Mouse (Mus musculus): ENCODE results near the gene Parp8. TPM values are rescaled to one million over a fixed set of nuclear protein-coding genes. Genes with fewer than 3 reads are reported as not detected.

The Parp8 gene
- not detected in 2 replicates for total RNA-seq (2014; fragmentation: Nextera tagmentation)
- total RNA-seq (2017), result 0.29 and 0.38 TPM in 2 replicates
- not detected in 2 replicates for polyA plus RNA-seq (2012)

DNA sequence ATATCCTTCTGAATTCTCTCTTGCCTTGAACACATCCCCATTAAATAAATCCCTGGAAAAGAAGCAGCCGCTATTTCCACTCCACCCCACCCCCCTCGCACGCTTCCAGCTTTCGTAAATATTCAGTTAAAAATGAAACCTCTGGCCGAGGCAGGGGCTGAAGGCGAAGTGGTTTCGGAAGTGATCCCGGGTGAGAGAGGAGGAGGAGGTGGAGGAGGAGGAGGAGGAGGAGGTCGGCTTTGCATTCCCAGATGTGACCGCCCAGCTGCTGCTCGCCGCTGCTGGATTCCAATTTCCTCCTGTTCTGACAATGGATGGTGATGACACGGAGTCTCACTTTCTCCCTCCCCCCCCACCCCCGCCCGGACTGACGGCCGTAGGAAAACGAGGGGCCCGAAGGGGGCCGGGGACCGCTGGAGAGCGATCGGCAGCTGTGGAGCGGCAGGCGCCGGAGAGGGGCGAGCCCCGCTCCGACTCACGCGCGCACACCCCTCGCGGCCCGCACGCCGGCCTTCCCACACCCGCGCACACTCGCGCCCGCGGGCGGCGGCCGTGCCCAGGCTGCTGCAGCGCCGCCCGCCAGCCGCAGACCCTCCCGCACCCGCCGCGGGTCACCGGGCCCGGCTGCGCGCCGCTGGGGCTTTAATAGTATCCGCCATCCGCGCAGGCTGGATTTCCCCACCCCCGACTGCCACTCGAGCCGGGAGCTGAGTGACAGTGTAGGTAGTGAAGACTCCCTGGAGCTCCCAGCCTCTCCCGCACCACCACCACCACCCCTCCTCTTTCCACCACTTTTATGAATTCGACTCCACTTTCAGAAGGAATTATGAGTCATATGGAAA, at the start of gene Parp8:
Parp8 (minus strand) TSS at position 312 of the 842 bp plus-strand sequence.
- no peak for TF ChIP-seq TAL1 (conservative IDR thresholded peaks at IDR 0.05; ENCODE audit: low read depth, low read length)
- TF ChIP-seq GATA2 (IDR thresholded peaks at IDR 0.05; ENCODE audit: borderline replicate concordance, low read depth, low read length), result no peak
- TF ChIP-seq POLR2AphosphoS5 (IDR thresholded peaks at IDR 0.05; ENCODE audit: insufficient replicate concordance, low read depth, low read length), result no peak
- TF ChIP-seq CTCF (IDR thresholded peaks at IDR 0.05; ENCODE audit: low read depth, low read length), result no peak
- TF ChIP-seq GATA1 (IDR thresholded peaks at IDR 0.05; ENCODE audit: borderline replicate concordance, low read length), result no peak
- no peaks in the 10 kb centered on the region for H3K4me1 ChIP-seq (ENCODE audit: insufficient read depth, low read depth, low read length)
- H3K27me3 ChIP-seq (ENCODE audit: insufficient read depth, low read length), result no peaks in the 10 kb centered on the region
- no peak for DNase-seq (ENCODE audit: low spot score)
- peaks cover 43% of the 10 kb centered on the region for H3K9me3 ChIP-seq (replicated peaks)
- ATAC-seq (ENCODE audit: extremely low read depth, insufficient number of reproducible peaks, low FRiP score, poor library complexity, severe bottlenecking), result no peak
- H3K36me3 ChIP-seq (replicated peaks), result no peaks in the 10 kb centered on the region
- H3K4me3 ChIP-seq (ENCODE audit: low read depth, low read length), result no peak within 1 kb of the TSS; the same call in 1 of the 2 replicates

DNA sequence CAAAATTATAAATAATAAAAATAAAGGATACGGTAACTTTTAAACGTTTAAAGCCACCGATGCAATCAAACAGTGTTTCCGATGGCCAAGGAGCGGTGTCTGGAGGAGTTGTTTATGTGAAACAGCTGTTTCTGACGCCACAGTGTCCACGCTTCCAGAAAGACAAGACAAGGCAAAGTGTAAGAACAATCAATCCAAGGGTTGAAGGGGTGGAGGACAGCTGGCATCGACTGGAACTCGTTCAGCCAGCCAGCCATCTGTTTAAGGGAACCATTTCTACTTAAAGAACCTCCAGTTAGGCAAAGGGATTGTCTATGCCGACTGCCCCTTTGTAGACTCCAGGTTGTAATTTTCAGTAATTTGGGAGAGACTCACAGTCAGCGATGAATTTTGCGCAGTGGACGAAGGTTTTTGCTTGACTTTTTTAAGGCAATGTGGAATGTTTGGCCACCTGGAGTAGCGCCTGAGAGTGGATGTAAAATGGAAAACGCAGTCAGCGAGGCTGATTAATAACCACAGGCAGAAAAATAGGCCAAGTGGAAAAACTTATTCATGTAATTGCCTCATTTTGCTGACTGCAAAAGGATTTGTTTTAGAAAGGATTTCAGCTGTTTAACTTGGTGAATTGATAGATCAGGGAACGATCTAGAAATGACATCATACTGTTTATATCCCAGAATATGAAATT, 37.4 kb upstream of the Parp8 start:
- Histone ChIP-seq H3K36me3 (replicated peaks) (no peaks in the 10 kb centered on the region), H3K4me1 (ENCODE audit: insufficient read depth, low read depth, low read length) (no peaks in the 10 kb centered on the region), H3K9me3 (replicated peaks) (peaks cover 16% of the 10 kb centered on the region), H3K27me3 (ENCODE audit: insufficient read depth, low read length) (no peaks in the 10 kb centered on the region), H3K4me3 (ENCODE audit: low read depth, low read length) (no peak overlapping the region)
- DNase-seq (ENCODE audit: low spot score) (no peak), ATAC-seq (ENCODE audit: extremely low read depth, insufficient number of reproducible peaks, low FRiP score, poor library complexity, severe bottlenecking) (no peak)
- TF ChIP-seq GATA1 (IDR thresholded peaks at IDR 0.05; ENCODE audit: borderline replicate concordance, low read length), result no peak
- no peak for TF ChIP-seq POLR2AphosphoS5 (IDR thresholded peaks at IDR 0.05; ENCODE audit: insufficient replicate concordance, low read depth, low read length)
- TF ChIP-seq CTCF (IDR thresholded peaks at IDR 0.05; ENCODE audit: low read depth, low read length), result no peak
- no peak for TF ChIP-seq TAL1 (conservative IDR thresholded peaks at IDR 0.05; ENCODE audit: low read depth, low read length)
- no peak for TF ChIP-seq GATA2 (IDR thresholded peaks at IDR 0.05; ENCODE audit: borderline replicate concordance, low read depth, low read length)

DNA sequence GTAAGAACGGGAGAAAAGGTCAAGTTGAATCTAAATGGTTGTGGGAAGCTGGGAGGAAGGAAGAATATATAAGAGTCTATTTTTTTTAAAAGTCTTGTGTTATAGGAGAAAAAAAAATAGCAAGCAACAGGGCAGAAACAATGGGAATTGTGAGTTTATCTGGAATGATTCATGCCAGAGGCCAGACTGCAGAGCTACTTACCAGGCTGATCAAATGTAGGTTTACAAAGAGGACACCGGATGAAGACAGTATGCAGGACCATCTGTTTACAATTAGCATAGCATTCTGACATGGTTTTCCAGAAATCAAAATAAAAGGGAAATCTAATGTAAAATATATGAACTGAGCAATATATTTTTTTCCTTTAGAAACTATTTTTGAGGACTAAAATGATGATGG, 31.1 kb upstream of the Parp8 start:
- DNase-seq (ENCODE audit: low spot score) (no peak), ATAC-seq (ENCODE audit: extremely low read depth, insufficient number of reproducible peaks, low FRiP score, poor library complexity, severe bottlenecking) (no peak)
- no peaks in the 10 kb centered on the region for H3K36me3 ChIP-seq (replicated peaks)
- TF ChIP-seq GATA1 (IDR thresholded peaks at IDR 0.05; ENCODE audit: borderline replicate concordance, low read length) (no peak), CTCF (IDR thresholded peaks at IDR 0.05; ENCODE audit: low read depth, low read length) (no peak), GATA2 (IDR thresholded peaks at IDR 0.05; ENCODE audit: borderline replicate concordance, low read depth, low read length) (no peak), TAL1 (conservative IDR thresholded peaks at IDR 0.05; ENCODE audit: low read depth, low read length) (no peak), POLR2AphosphoS5 (IDR thresholded peaks at IDR 0.05; ENCODE audit: insufficient replicate concordance, low read depth, low read length) (no peak)
- no peaks in the 10 kb centered on the region for H3K4me1 ChIP-seq (ENCODE audit: insufficient read depth, low read depth, low read length)
- no peaks in the 10 kb centered on the region for H3K27me3 ChIP-seq (ENCODE audit: insufficient read depth, low read length)
- H3K4me3 ChIP-seq (ENCODE audit: low read depth, low read length), result no peak overlapping the region
- peaks cover 3% of the 10 kb centered on the region; the same call in 1 of the 2 replicates for H3K9me3 ChIP-seq (replicated peaks)

DNA sequence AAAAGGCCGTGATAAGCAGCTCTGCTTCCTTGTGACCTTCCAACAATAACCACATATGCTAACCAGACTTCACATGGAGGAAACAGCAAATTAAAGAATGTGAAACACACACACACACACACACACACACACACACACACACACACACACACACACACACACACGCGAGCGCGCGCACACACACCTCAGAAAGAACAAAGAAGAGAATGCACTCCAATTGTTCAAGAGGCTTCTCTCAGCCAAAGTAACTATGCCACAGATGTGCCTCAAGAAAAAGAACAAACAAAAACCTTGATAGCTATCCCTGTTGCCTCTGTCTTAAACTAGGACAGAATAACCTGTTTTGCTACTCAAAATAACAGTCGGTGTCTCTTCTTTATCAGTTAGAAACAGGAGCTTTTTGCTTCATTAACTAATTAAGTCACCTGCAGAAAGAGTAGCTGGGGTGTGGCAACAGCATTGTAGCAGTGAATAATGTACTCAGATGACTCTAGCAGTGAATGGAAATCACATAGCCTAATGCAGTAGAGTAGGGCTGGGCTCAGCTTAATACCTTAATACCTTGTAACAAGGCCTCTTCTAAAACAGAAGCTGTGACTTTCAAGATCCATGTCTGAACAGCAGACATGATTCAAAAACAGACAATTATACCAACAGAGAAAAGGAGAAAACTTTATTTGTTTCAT, 29.6 kb upstream of the Parp8 start:
- Histone ChIP-seq H3K4me3 (ENCODE audit: low read depth, low read length) (no peak overlapping the region), H3K4me1 (ENCODE audit: insufficient read depth, low read depth, low read length) (no peaks in the 10 kb centered on the region), H3K36me3 (replicated peaks) (no peaks in the 10 kb centered on the region), H3K9me3 (replicated peaks) (no peaks in the 10 kb centered on the region; the same call in 1 of the 2 replicates), H3K27me3 (ENCODE audit: insufficient read depth, low read length) (no peaks in the 10 kb centered on the region)
- DNase-seq (ENCODE audit: low spot score), result no peak
- ATAC-seq (ENCODE audit: extremely low read depth, insufficient number of reproducible peaks, low FRiP score, poor library complexity, severe bottlenecking), result no peak
- TF ChIP-seq CTCF (IDR thresholded peaks at IDR 0.05; ENCODE audit: low read depth, low read length), result no peak
- no peak for TF ChIP-seq POLR2AphosphoS5 (IDR thresholded peaks at IDR 0.05; ENCODE audit: insufficient replicate concordance, low read depth, low read length)
- TF ChIP-seq TAL1 (conservative IDR thresholded peaks at IDR 0.05; ENCODE audit: low read depth, low read length), result no peak
- no peak for TF ChIP-seq GATA1 (IDR thresholded peaks at IDR 0.05; ENCODE audit: borderline replicate concordance, low read length)
- no peak for TF ChIP-seq GATA2 (IDR thresholded peaks at IDR 0.05; ENCODE audit: borderline replicate concordance, low read depth, low read length)

DNA sequence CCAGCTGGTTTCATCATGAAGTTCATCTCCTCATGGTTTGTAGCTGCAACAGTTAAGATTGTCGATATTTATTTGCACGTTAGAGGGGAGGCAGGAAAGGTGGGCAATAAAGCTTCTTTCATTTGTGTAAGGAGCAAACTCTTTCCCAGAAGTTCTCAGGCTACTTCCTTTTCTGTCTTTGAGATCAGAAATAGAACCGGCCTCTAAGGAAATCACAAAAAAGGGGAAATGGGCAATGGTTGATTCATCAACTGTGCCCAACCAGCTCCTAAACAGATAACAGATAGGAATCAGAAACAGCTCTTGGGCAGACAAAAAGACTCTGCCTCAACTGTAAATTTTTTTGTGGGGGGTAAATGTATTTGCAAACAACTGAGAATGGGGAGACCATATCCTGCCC, 27.4 kb upstream of the Parp8 start:
- no peaks in the 10 kb centered on the region for H3K27me3 ChIP-seq (ENCODE audit: insufficient read depth, low read length)
- H3K9me3 ChIP-seq (replicated peaks), result peaks cover 7% of the 10 kb centered on the region; the same call in 1 of the 2 replicates
- H3K36me3 ChIP-seq (replicated peaks), result no peaks in the 10 kb centered on the region
- no peaks in the 10 kb centered on the region for H3K4me1 ChIP-seq (ENCODE audit: insufficient read depth, low read depth, low read length)
- no peak overlapping the region for H3K4me3 ChIP-seq (ENCODE audit: low read depth, low read length)
- no peak for TF ChIP-seq POLR2AphosphoS5 (IDR thresholded peaks at IDR 0.05; ENCODE audit: insufficient replicate concordance, low read depth, low read length)
- no peak for TF ChIP-seq GATA1 (IDR thresholded peaks at IDR 0.05; ENCODE audit: borderline replicate concordance, low read length)
- TF ChIP-seq GATA2 (IDR thresholded peaks at IDR 0.05; ENCODE audit: borderline replicate concordance, low read depth, low read length), result no peak
- no peak for TF ChIP-seq CTCF (IDR thresholded peaks at IDR 0.05; ENCODE audit: low read depth, low read length)
- no peak for TF ChIP-seq TAL1 (conservative IDR thresholded peaks at IDR 0.05; ENCODE audit: low read depth, low read length)
- no peak for ATAC-seq (ENCODE audit: extremely low read depth, insufficient number of reproducible peaks, low FRiP score, poor library complexity, severe bottlenecking)
- no peak for DNase-seq (ENCODE audit: low spot score)
